Mouse (Mus musculus) layer of hippocampus, postnatal 25 days (tissue): ENCODE measurements around the gene Edc3. TPM values are rescaled to one million over a fixed set of nuclear protein-coding genes. Genes with fewer than 3 reads are reported as not detected.

Experiments
- DNase-seq, 2 experiments: peaks; one replicate each; pipeline ENCODE4 v3.0.0; 2022; ENCODE audit warnings: mixed read lengths in 2 of 2, low spot score in 1 of 2; ENCODE audit errors: extremely low spot score in 1 of 2
- total RNA-seq, 2 experiments: library from RNA; stranded (reverse); gene quantifications; 2 replicates each; pipeline ENCODE4 v1.2.3; 2021

Gene Edc3
- total RNA-seq, 2 experiments from 2014 or later = 14.0 to 15.2 TPM

- no peak for DNase-seq
These were observed 90.4 kb downstream of the Edc3 start for GRCm38 (mm10) chr9:57798725-57799253.

GRCm38 (mm10) chr9:57800325-57800975 is 92.1 kb downstream of the Edc3 start:
- no peak for DNase-seq

Other genes starting within 250 kb of the Edc3 start
- 100 to 1,000 TPM; 420 to 434 TPM for gene Scamp5, start 240.5 kb upstream of the Edc3 start, total RNA-seq
- gene Rpp25, start 204.5 kb upstream of the Edc3 start, total RNA-seq = 10 to 100 TPM; 10.9 to 13.2 TPM
- gene Cox5a, start 187.3 kb upstream of the Edc3 start, total RNA-seq = 100 to 1,000 TPM; 389 to 459 TPM
- 10 to 100 TPM; 21.5 to 22.5 TPM for gene Fam219b, start 171.0 kb upstream of the Edc3 start, total RNA-seq
- 10 to 100 TPM; 69.5 to 76.0 TPM for gene Mpi, start 155.8 kb upstream of the Edc3 start, total RNA-seq
- gene Scamp2, start 147.6 kb upstream of the Edc3 start, total RNA-seq = 10 to 100 TPM; 26.2 TPM
- 10 to 100 TPM; 18.4 to 31.8 TPM for gene Ulk3, start 119.1 kb upstream of the Edc3 start, total RNA-seq
- gene Cplx3, start 102.3 kb upstream of the Edc3 start, total RNA-seq = 1 to 10 TPM; 2.7 to 3.0 TPM
- gene Lman1l, start 87.8 kb upstream of the Edc3 start, total RNA-seq = not detected
- 10 to 100 TPM; 37.5 to 37.9 TPM for gene Csk, start 54.9 kb upstream of the Edc3 start, total RNA-seq
- not detected for gene Cyp1a2, start 24.8 kb upstream of the Edc3 start, total RNA-seq
- under 1 TPM; 0.12 to 0.14 TPM for gene Cyp1a1, start 20.6 kb upstream of the Edc3 start, total RNA-seq
- gene Clk3, start 57.3 kb downstream of the Edc3 start, total RNA-seq = 10 to 100 TPM; 72.9 to 75.2 TPM
- 1 to 10 TPM; 4.8 to 9.9 TPM for gene Arid3b, start 128.3 kb downstream of the Edc3 start, total RNA-seq
- 100 to 1,000 TPM; 100 to 101 TPM for gene Ubl7, start 202.4 kb downstream of the Edc3 start, total RNA-seq
- gene Sema7a, start 231.6 kb downstream of the Edc3 start, total RNA-seq = 10 to 100 TPM; 83.9 to 92.6 TPM